Mouse (Mus musculus): ENCODE measurements at regions not wholly inside any gene's neighbourhood (a gene's known extent, or its start where the extent isn't known, plus 50 kb on each side); places are given as distances from the start of the nearest gene placed in this dataset.

- no peak for ATAC-seq
- Histone ChIP-seq H3K4me3 (ENCODE audit: low read depth, low read length) (no peak overlapping the region), H3K36me3 (ENCODE audit: control insufficient read depth, insufficient read depth, low read length) (no peaks in the 10 kb centered on the region), H3K4me1 (ENCODE audit: control insufficient read depth, insufficient read depth, low read length) (peaks cover 5% of the 10 kb centered on the region), H3K9me3 (replicated peaks; ENCODE audit: control insufficient read depth, low read length, poor library complexity, severe bottlenecking) (no peaks in the 10 kb centered on the region), H3K27me3 (ENCODE audit: control insufficient read depth, insufficient read depth, low read depth, low read length) (no peaks in the 10 kb centered on the region), H3K9ac (ENCODE audit: low read depth, low read length) (no peak overlapping the region), H3K27ac (ENCODE audit: low read length) (no peak overlapping the region), H3K4me2 (ENCODE audit: low read length) (no peak overlapping the region)
- WGBS: 75% methylated on average over 4 of the region's 4 CpGs
Measured at GRCm38 (mm10) chr4:71226653-71227052, 531.1 kb downstream of the Gm11232 start.

DNA sequence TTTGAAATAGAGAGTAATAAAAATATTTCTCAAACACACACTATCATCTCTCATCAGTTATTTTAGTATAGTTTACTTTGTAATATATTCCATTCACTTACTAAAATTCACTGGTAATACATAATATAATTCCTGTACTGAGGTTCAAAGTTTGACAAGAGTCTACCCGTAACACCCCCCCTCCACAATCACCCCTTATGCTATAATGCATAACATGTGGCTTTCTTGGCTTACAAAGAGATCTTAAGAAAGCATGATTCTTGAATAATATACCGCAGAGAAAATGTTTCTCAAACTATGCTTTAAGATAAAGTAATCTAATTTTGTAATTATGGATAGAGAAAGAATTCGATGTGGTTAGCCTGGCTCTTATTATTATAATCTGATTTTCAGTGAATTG lies 539.7 kb downstream of the Gm11232 start:
- no peak for ATAC-seq
- H3K4me3 ChIP-seq (ENCODE audit: low read depth, low read length): no peak overlapping the region
- no peak overlapping the region for H3K4me2 ChIP-seq (ENCODE audit: low read length)
- H3K9me3 ChIP-seq (replicated peaks; ENCODE audit: control insufficient read depth, low read length, poor library complexity, severe bottlenecking): no peaks in the 10 kb centered on the region
- H3K9ac ChIP-seq (ENCODE audit: low read depth, low read length): no peak overlapping the region
- no peak overlapping the region for H3K27ac ChIP-seq (ENCODE audit: low read length)
- WGBS: 85% methylated on average over 3 of the region's 3 CpGs
- no peaks in the 10 kb centered on the region for H3K36me3 ChIP-seq (ENCODE audit: control insufficient read depth, insufficient read depth, low read length)
- H3K4me1 ChIP-seq (ENCODE audit: control insufficient read depth, insufficient read depth, low read length): no peaks in the 10 kb centered on the region
- H3K27me3 ChIP-seq (ENCODE audit: control insufficient read depth, insufficient read depth, low read depth, low read length): no peaks in the 10 kb centered on the region

GRCm38 (mm10) chr4:71187801-71188200 lies 570.0 kb downstream of the Gm11232 start:
- Histone ChIP-seq H3K4me1 (ENCODE audit: control insufficient read depth, insufficient read depth, low read length) (no peaks in the 10 kb centered on the region), H3K36me3 (ENCODE audit: control insufficient read depth, insufficient read depth, low read length) (no peaks in the 10 kb centered on the region), H3K9me3 (replicated peaks; ENCODE audit: control insufficient read depth, low read length, poor library complexity, severe bottlenecking) (no peaks in the 10 kb centered on the region), H3K27me3 (ENCODE audit: control insufficient read depth, insufficient read depth, low read depth, low read length) (no peaks in the 10 kb centered on the region), H3K4me2 (ENCODE audit: low read length) (no peak overlapping the region), H3K27ac (ENCODE audit: low read length) (no peak overlapping the region), H3K4me3 (ENCODE audit: low read depth, low read length) (no peak overlapping the region), H3K9ac (ENCODE audit: low read depth, low read length) (no peak overlapping the region)
- WGBS: 60% methylated on average over 1 of the region's 1 CpGs
- no peak for ATAC-seq

GRCm38 (mm10) chr4:71177661-71178060 lies 580.1 kb downstream of the Gm11232 start:
- no peak overlapping the region for H3K4me2 ChIP-seq (ENCODE audit: low read length)
- H3K4me1 ChIP-seq (ENCODE audit: control insufficient read depth, insufficient read depth, low read length): no peaks in the 10 kb centered on the region
- no peak overlapping the region for H3K4me3 ChIP-seq (ENCODE audit: low read depth, low read length)
- H3K27me3 ChIP-seq (ENCODE audit: control insufficient read depth, insufficient read depth, low read depth, low read length): no peaks in the 10 kb centered on the region
- 94% methylated on average over 2 of the region's 2 CpGs for WGBS
- ATAC-seq: no peak
- H3K36me3 ChIP-seq (ENCODE audit: control insufficient read depth, insufficient read depth, low read length): no peaks in the 10 kb centered on the region
- H3K9me3 ChIP-seq (replicated peaks; ENCODE audit: control insufficient read depth, low read length, poor library complexity, severe bottlenecking): no peaks in the 10 kb centered on the region
- no peak overlapping the region for H3K27ac ChIP-seq (ENCODE audit: low read length)
- no peak overlapping the region for H3K9ac ChIP-seq (ENCODE audit: low read depth, low read length)

GRCm38 (mm10) chr4:71165802-71166201 lies 592.0 kb downstream of the Gm11232 start:
- 0 out of 2 replicates have a peak, but pooled peaks have one; percentile 28 for ATAC-seq
- H3K9me3 ChIP-seq (replicated peaks; ENCODE audit: control insufficient read depth, low read length, poor library complexity, severe bottlenecking): no peaks in the 10 kb centered on the region
- H3K27ac ChIP-seq (ENCODE audit: low read length): no peak overlapping the region
- H3K27me3 ChIP-seq (ENCODE audit: control insufficient read depth, insufficient read depth, low read depth, low read length): no peaks in the 10 kb centered on the region
- H3K4me3 ChIP-seq (ENCODE audit: low read depth, low read length): no peak overlapping the region
- no peaks in the 10 kb centered on the region for H3K4me1 ChIP-seq (ENCODE audit: control insufficient read depth, insufficient read depth, low read length)
- no peak overlapping the region for H3K9ac ChIP-seq (ENCODE audit: low read depth, low read length)
- H3K36me3 ChIP-seq (ENCODE audit: control insufficient read depth, insufficient read depth, low read length): no peaks in the 10 kb centered on the region
- no peak overlapping the region for H3K4me2 ChIP-seq (ENCODE audit: low read length)

DNA sequence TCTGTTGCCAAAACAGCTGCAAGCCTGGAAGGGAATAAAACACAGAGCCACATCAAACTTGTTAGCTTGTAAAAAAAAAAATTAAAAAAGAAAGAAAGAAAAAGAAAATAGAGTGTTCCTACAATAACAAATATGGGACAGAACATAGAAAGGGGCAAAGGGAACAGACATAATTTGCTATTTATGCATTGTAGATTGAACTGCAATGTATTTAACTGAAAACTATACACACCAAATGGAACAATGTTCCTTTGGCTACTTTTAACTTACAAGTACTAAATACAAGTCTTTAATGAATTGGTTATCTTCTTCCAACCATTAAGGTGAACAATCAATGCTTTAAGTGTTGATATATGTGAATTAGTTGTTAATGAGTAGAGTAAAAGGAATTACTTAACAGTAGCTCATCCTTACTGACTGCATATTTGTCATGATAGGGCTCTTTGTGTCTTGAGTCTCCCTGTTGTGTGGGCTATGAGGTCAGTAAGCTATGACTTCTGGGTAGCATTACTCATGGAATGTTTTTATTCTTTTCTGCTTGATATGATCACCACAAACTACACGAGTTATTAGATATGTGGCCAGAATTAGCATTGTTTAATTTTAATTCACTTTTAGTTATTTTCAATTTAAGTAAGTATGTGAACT lies 597.0 kb upstream of the Megf9 start:
- Histone ChIP-seq H3K27ac (ENCODE audit: low read length) (no peak overlapping the region), H3K4me1 (ENCODE audit: control insufficient read depth, insufficient read depth, low read length) (peaks cover 3% of the 10 kb centered on the region; the same call in 1 of the 2 replicates), H3K4me2 (ENCODE audit: low read length) (no peak overlapping the region), H3K36me3 (ENCODE audit: control insufficient read depth, insufficient read depth, low read length) (no peaks in the 10 kb centered on the region), H3K9ac (ENCODE audit: low read depth, low read length) (no peak overlapping the region), H3K9me3 (replicated peaks; ENCODE audit: control insufficient read depth, low read length, poor library complexity, severe bottlenecking) (no peaks in the 10 kb centered on the region), H3K27me3 (ENCODE audit: control insufficient read depth, insufficient read depth, low read depth, low read length) (no peaks in the 10 kb centered on the region), H3K4me3 (ENCODE audit: low read depth, low read length) (no peak overlapping the region)
- WGBS: 38% methylated on average over 1 of the region's 1 CpGs
- ATAC-seq: no peak

DNA sequence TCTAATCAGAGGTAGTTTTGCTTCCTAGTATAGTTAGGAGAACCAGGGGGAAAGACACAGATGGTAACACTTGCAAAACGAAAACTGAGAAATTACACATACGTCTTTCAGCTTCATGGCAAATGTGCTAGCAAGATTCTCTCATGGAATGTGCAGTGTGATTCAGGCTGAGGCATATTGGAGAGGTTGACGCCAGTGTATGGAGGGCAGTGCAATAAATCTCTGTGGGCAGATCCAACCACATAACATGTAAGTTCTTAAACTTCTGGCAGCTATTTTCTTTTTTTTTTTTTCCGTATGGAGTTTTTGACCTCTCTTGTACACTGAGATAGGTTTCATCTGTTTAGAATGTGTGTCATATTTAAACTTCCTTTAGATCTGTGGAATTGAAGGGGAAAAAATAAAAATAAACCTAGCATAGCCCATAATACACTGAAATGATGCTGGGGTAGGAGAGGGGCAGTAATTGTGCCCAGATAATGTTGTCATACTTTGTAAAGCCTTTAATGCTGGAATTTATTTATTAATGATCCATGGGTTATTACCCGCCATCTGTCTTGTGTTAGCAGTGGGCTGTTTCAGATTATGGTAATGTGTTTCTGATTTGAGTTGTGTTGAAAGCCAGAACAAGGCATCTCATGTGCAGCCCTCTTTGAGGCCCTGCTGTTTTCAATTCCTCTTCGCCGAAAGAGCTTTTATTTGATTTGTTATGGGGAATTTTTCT lies 596.3 kb upstream of the Megf9 start:
- H3K9ac ChIP-seq (ENCODE audit: low read depth, low read length): no peak overlapping the region
- peaks cover 3% of the 10 kb centered on the region; the same call in 1 of the 2 replicates for H3K4me1 ChIP-seq (ENCODE audit: control insufficient read depth, insufficient read depth, low read length)
- H3K4me2 ChIP-seq (ENCODE audit: low read length): no peak overlapping the region
- H3K36me3 ChIP-seq (ENCODE audit: control insufficient read depth, insufficient read depth, low read length): no peaks in the 10 kb centered on the region
- no peaks in the 10 kb centered on the region for H3K27me3 ChIP-seq (ENCODE audit: control insufficient read depth, insufficient read depth, low read depth, low read length)
- no peaks in the 10 kb centered on the region for H3K9me3 ChIP-seq (replicated peaks; ENCODE audit: control insufficient read depth, low read length, poor library complexity, severe bottlenecking)
- no peak overlapping the region for H3K4me3 ChIP-seq (ENCODE audit: low read depth, low read length)
- peak; percentile 85 for ATAC-seq
- 32% methylated on average over 7 of the region's 7 CpGs for WGBS
- H3K27ac ChIP-seq (ENCODE audit: low read length): no peak overlapping the region

GRCm38 (mm10) chr4:71129306-71129705 lies 594.5 kb upstream of the Megf9 start:
- Histone ChIP-seq H3K27ac (ENCODE audit: low read length) (no peak overlapping the region), H3K9me3 (replicated peaks; ENCODE audit: control insufficient read depth, low read length, poor library complexity, severe bottlenecking) (no peaks in the 10 kb centered on the region), H3K36me3 (ENCODE audit: control insufficient read depth, insufficient read depth, low read length) (no peaks in the 10 kb centered on the region), H3K27me3 (ENCODE audit: control insufficient read depth, insufficient read depth, low read depth, low read length) (no peaks in the 10 kb centered on the region), H3K4me3 (ENCODE audit: low read depth, low read length) (no peak overlapping the region), H3K4me1 (ENCODE audit: control insufficient read depth, insufficient read depth, low read length) (peaks cover 3% of the 10 kb centered on the region; the same call in 1 of the 2 replicates), H3K9ac (ENCODE audit: low read depth, low read length) (no peak overlapping the region), H3K4me2 (ENCODE audit: low read length) (no peak overlapping the region)
- 56% methylated on average over 1 of the region's 1 CpGs for WGBS
- ATAC-seq: no peak
